Mouse (Mus musculus) forebrain, embryonic 10.5 days (tissue): ENCODE measurements at regions not wholly inside any gene's neighbourhood (a gene's known extent, or its start where the extent isn't known, plus 50 kb on each side); places are given as distances from the start of the nearest gene placed in this dataset.

Source experiments
- DNase-seq: peaks from one replicate; pipeline ENCODE4 v3.0.0-alpha.2; 2017; ENCODE audit warnings: low spot score; ENCODE audit errors: extremely low spot score
- H3K27ac ChIP-seq: fragments of 300-500 bp; sonication (generic); 2 replicates; pipeline ENCODE4 v1.5.1; 2016; ENCODE audit warnings: mild to moderate bottlenecking
- H3K27me3 ChIP-seq: fragments of 300-500 bp; sonication (generic); 2 replicates; pipeline ENCODE4 v1.6.1; 2016; ENCODE audit warnings: mild to moderate bottlenecking; ENCODE audit not compliant: poor library complexity, severe bottlenecking
- H3K36me3 ChIP-seq: fragments of 300-500 bp; sonication (generic); replicated peaks from 2 replicates; pipeline ENCODE4 v1.6.1; 2016; ENCODE audit warnings: mild to moderate bottlenecking, moderate library complexity
- H3K4me1 ChIP-seq: fragments of 300-500 bp; sonication (generic); 2 replicates; pipeline ENCODE4 v1.6.1; 2016
- H3K4me3 ChIP-seq: fragments of 300-500 bp; sonication (generic); 2 replicates; pipeline ENCODE4 v1.5.1; 2016; ENCODE audit warnings: mild to moderate bottlenecking, moderate library complexity
- H3K9me3 ChIP-seq: fragments of 300-500 bp; sonication (generic); 2 replicates; pipeline ENCODE4 v1.6.1; 2016; ENCODE audit warnings: mild to moderate bottlenecking, moderate library complexity
- WGBS: fragments of 180-500 bp; shearing (Covaris S2); methylation state at CpG from one replicate; pipeline ENCODE4 v1.1.7; 2016; 5-methylcytosine and 5-hydroxymethylcytosine counted together

- H3K27me3 ChIP-seq: no peaks in the 10 kb centered on the region
- H3K9me3 ChIP-seq: no peaks in the 10 kb centered on the region
- no peak overlapping the region for H3K4me3 ChIP-seq
- WGBS: 59% methylated on average over 13 of the region's 13 CpGs
- no peak for DNase-seq
- H3K27ac ChIP-seq: peak overlapping the region; percentile 30; the same call in 1 of the 2 replicates
- H3K4me1 ChIP-seq: peaks cover 15% of the 10 kb centered on the region
- no peaks in the 10 kb centered on the region for H3K36me3 ChIP-seq
Observed at GRCm38 (mm10) chr4:95278714-95279095, 226.7 kb upstream of the Jun start.

- H3K27me3 ChIP-seq: no peaks in the 10 kb centered on the region
- no peak overlapping the region for H3K4me3 ChIP-seq
- no peak overlapping the region; the same call in 1 of the 2 replicates for H3K27ac ChIP-seq
- no peak for DNase-seq
- 86% methylated on average over 2 of the region's 2 CpGs for WGBS
- H3K9me3 ChIP-seq: no peaks in the 10 kb centered on the region
- H3K4me1 ChIP-seq: peaks cover 15% of the 10 kb centered on the region
- H3K36me3 ChIP-seq: no peaks in the 10 kb centered on the region
Observed at GRCm38 (mm10) chr4:95279200-95279599, 227.2 kb upstream of the Jun start.

- no peak for DNase-seq
Observed at GRCm38 (mm10) chr4:95282083-95282482, 230.1 kb upstream of the Jun start.

GRCm38 (mm10) chr4:95283789-95284188, 231.8 kb upstream of the Jun start:
- DNase-seq: no peak
- Histone ChIP-seq H3K27me3 (no peaks in the 10 kb centered on the region), H3K4me1 (peaks cover 7% of the 10 kb centered on the region), H3K4me3 (no peak overlapping the region), H3K27ac (no peak overlapping the region), H3K9me3 (no peaks in the 10 kb centered on the region), H3K36me3 (no peaks in the 10 kb centered on the region)
- 78% methylated on average over 2 of the region's 2 CpGs for WGBS

More at GRCm38 (mm10) chr4:95282083-95282482, 230.1 kb upstream of the Jun start:
- Histone ChIP-seq H3K4me1 (peaks cover 15% of the 10 kb centered on the region), H3K9me3 (no peaks in the 10 kb centered on the region), H3K36me3 (no peaks in the 10 kb centered on the region), H3K27me3 (no peaks in the 10 kb centered on the region), H3K4me3 (no peak overlapping the region), H3K27ac (no peak overlapping the region)
- 61% methylated on average over 3 of the region's 3 CpGs for WGBS

GRCm38 (mm10) chr4:95284192-95284591, 232.2 kb upstream of the Jun start:
- H3K36me3 ChIP-seq: no peaks in the 10 kb centered on the region
- DNase-seq: no peak
- H3K4me1 ChIP-seq: 0 out of 2 replicates have a peak, but pooled peaks cover 4% of the 10 kb centered on the region
- H3K27me3 ChIP-seq: no peaks in the 10 kb centered on the region
- 93% methylated on average over 2 of the region's 2 CpGs for WGBS
- no peak overlapping the region for H3K4me3 ChIP-seq
- H3K9me3 ChIP-seq: no peaks in the 10 kb centered on the region
- H3K27ac ChIP-seq: no peak overlapping the region

- DNase-seq: no peak
- H3K36me3 ChIP-seq: no peaks in the 10 kb centered on the region
- H3K27me3 ChIP-seq: no peaks in the 10 kb centered on the region
- H3K27ac ChIP-seq: no peak overlapping the region
- H3K4me1 ChIP-seq: 0 out of 2 replicates have a peak, but pooled peaks cover 4% of the 10 kb centered on the region
- WGBS: 90% methylated on average over 1 of the region's 1 CpGs
- H3K4me3 ChIP-seq: no peak overlapping the region
- no peaks in the 10 kb centered on the region for H3K9me3 ChIP-seq
Observed at GRCm38 (mm10) chr4:95284696-95285095, 232.7 kb upstream of the Jun start.

GRCm38 (mm10) chr4:95290321-95290720, 238.3 kb upstream of the Jun start:
- H3K27ac ChIP-seq: no peak overlapping the region
- H3K4me3 ChIP-seq: no peak overlapping the region
- H3K9me3 ChIP-seq: no peaks in the 10 kb centered on the region
- no peaks in the 10 kb centered on the region for H3K27me3 ChIP-seq
- H3K36me3 ChIP-seq: no peaks in the 10 kb centered on the region
- DNase-seq: no peak
- 71% methylated on average over 4 of the region's 4 CpGs for WGBS
- no peaks in the 10 kb centered on the region for H3K4me1 ChIP-seq

GRCm38 (mm10) chr4:95294110-95294509, 242.1 kb upstream of the Jun start:
- Histone ChIP-seq H3K27ac (no peak overlapping the region), H3K36me3 (no peaks in the 10 kb centered on the region), H3K4me3 (no peak overlapping the region), H3K4me1 (no peaks in the 10 kb centered on the region), H3K9me3 (no peaks in the 10 kb centered on the region), H3K27me3 (no peaks in the 10 kb centered on the region)
- no peak for DNase-seq
- 57% methylated on average over 4 of the region's 4 CpGs for WGBS

- Histone ChIP-seq H3K9me3 (no peaks in the 10 kb centered on the region), H3K27ac (no peak overlapping the region), H3K27me3 (no peaks in the 10 kb centered on the region), H3K4me1 (peaks cover 9% of the 10 kb centered on the region), H3K36me3 (no peaks in the 10 kb centered on the region), H3K4me3 (no peak overlapping the region)
- 95% methylated on average over 2 of the region's 2 CpGs for WGBS
- no peak for DNase-seq
Observed at GRCm38 (mm10) chr4:95301907-95302306, 249.9 kb upstream of the Jun start.

- H3K9me3 ChIP-seq: no peaks in the 10 kb centered on the region
- no peak for DNase-seq
Observed at GRCm38 (mm10) chr4:95303337-95303736, 251.3 kb upstream of the Jun start.

GRCm38 (mm10) chr4:95304006-95304405, 252.0 kb upstream of the Jun start:
- 79% methylated on average over 1 of the region's 1 CpGs for WGBS
- H3K4me3 ChIP-seq: no peak overlapping the region
- no peaks in the 10 kb centered on the region for H3K27me3 ChIP-seq
- H3K4me1 ChIP-seq: peaks cover 9% of the 10 kb centered on the region
- no peak overlapping the region for H3K27ac ChIP-seq
- H3K9me3 ChIP-seq: no peaks in the 10 kb centered on the region
- DNase-seq: no peak
- no peaks in the 10 kb centered on the region for H3K36me3 ChIP-seq

More at GRCm38 (mm10) chr4:95303337-95303736, 251.3 kb upstream of the Jun start:
- WGBS: 21% methylated on average over 2 of the region's 2 CpGs
- H3K27me3 ChIP-seq: no peaks in the 10 kb centered on the region
- H3K4me3 ChIP-seq: no peak overlapping the region
- no peaks in the 10 kb centered on the region for H3K36me3 ChIP-seq
- 0 out of 2 replicates have a peak overlapping the region, but pooled peaks have one; percentile 56 for H3K27ac ChIP-seq
- H3K4me1 ChIP-seq: peaks cover 9% of the 10 kb centered on the region

GRCm38 (mm10) chr4:95307134-95307533, 250.2 kb upstream of the Fggy start:
- no peak for DNase-seq
- Histone ChIP-seq H3K27me3 (no peaks in the 10 kb centered on the region), H3K27ac (no peak overlapping the region), H3K9me3 (no peaks in the 10 kb centered on the region), H3K4me3 (no peak overlapping the region), H3K4me1 (peaks cover 9% of the 10 kb centered on the region), H3K36me3 (no peaks in the 10 kb centered on the region)
- 88% methylated on average over 2 of the region's 2 CpGs for WGBS

- Histone ChIP-seq H3K4me1 (peaks cover 2% of the 10 kb centered on the region), H3K4me3 (no peak overlapping the region), H3K27ac (no peak overlapping the region), H3K9me3 (no peaks in the 10 kb centered on the region), H3K36me3 (no peaks in the 10 kb centered on the region), H3K27me3 (no peaks in the 10 kb centered on the region)
- no peak for DNase-seq
- 84% methylated on average over 5 of the region's 5 CpGs for WGBS
Observed at GRCm38 (mm10) chr4:95308469-95308895, 248.8 kb upstream of the Fggy start.

GRCm38 (mm10) chr4:95310410-95310809, 246.9 kb upstream of the Fggy start:
- no peaks in the 10 kb centered on the region for H3K9me3 ChIP-seq
- H3K4me1 ChIP-seq: no peaks in the 10 kb centered on the region
- 91% methylated on average over 6 of the region's 6 CpGs for WGBS
- no peak overlapping the region for H3K27ac ChIP-seq
- H3K36me3 ChIP-seq: no peaks in the 10 kb centered on the region
- H3K27me3 ChIP-seq: no peaks in the 10 kb centered on the region
- no peak overlapping the region for H3K4me3 ChIP-seq
- no peak for DNase-seq
